Mouse (Mus musculus) ES-CJ7 (cell line): Measurements from ENCODE around the gene Sufu.

Experiments
- DNase-seq: peaks from one replicate; pipeline ENCODE4 v3.0.0; 2011; ENCODE audit warnings: low read depth, low spot score

Sufu gene

GRCm38 (mm10) chr19:46466160-46466559 is 69.5 kb downstream of the Sufu start:
- no peak for DNase-seq

- no peak for DNase-seq
Measured at GRCm38 (mm10) chr19:46467051-46467503, 70.4 kb downstream of the Sufu start.

GRCm38 (mm10) chr19:46470364-46471240 is 73.9 kb downstream of the Sufu start:
- DNase-seq, result peak; percentile 63

- DNase-seq, result peak; percentile 31
Measured at GRCm38 (mm10) chr19:46471324-46472093, 74.8 kb downstream of the Sufu start.

- peak; percentile 73 for DNase-seq
Measured at GRCm38 (mm10) chr19:46477432-46477845, 80.7 kb downstream of the Sufu start.

GRCm38 (mm10) chr19:46478242-46478641 is 81.5 kb downstream of the Sufu start:
- no peak for DNase-seq

- peak; percentile 35 for DNase-seq
Measured at GRCm38 (mm10) chr19:46478826-46479225, 82.1 kb downstream of the Sufu start.

- DNase-seq, result peak; percentile 61
Measured at GRCm38 (mm10) chr19:46479306-46480075, 82.8 kb downstream of the Sufu start.

GRCm38 (mm10) chr19:46480624-46481345 is 84.1 kb downstream of the Sufu start:
- DNase-seq, result no peak

- no peak for DNase-seq
Measured at GRCm38 (mm10) chr19:46481352-46481751, 84.7 kb downstream of the Sufu start.

- DNase-seq, result no peak
Measured at GRCm38 (mm10) chr19:46481756-46482155, 85.1 kb downstream of the Sufu start.

- peak; percentile 45 for DNase-seq
Measured at GRCm38 (mm10) chr19:46482896-46483516, 86.3 kb downstream of the Sufu start.

- no peak for DNase-seq
Measured at GRCm38 (mm10) chr19:46483701-46484328, 87.1 kb downstream of the Sufu start.

- DNase-seq, result no peak
Measured at GRCm38 (mm10) chr19:46484518-46484917, 87.8 kb downstream of the Sufu start.

- DNase-seq, result no peak
Measured at GRCm38 (mm10) chr19:46485847-46486246, 89.2 kb downstream of the Sufu start.

GRCm38 (mm10) chr19:46486709-46487108 is 90.0 kb downstream of the Sufu start:
- no peak for DNase-seq

GRCm38 (mm10) chr19:46489448-46489847 is 92.8 kb downstream of the Sufu start:
- DNase-seq, result no peak

- peak; percentile 95 for DNase-seq
Measured at GRCm38 (mm10) chr19:46490634-46491033, 93.9 kb downstream of the Sufu start.

GRCm38 (mm10) chr19:46495136-46495535 is 98.4 kb downstream of the Sufu start:
- no peak for DNase-seq

- DNase-seq, result peak; percentile 71
Measured at GRCm38 (mm10) chr19:46497230-46497629, 100.5 kb downstream of the Sufu start.
